Mouse (Mus musculus) thymus, adult 18-20 months (tissue): ENCODE results near the gene Gnb2.

ENCODE experiments used
- DNase-seq, 2 experiments: peaks; one replicate each; pipeline ENCODE4 v3.0.0; 2022; ENCODE audit warnings: mixed read lengths in 2 of 2

Gnb2 gene

DNA sequence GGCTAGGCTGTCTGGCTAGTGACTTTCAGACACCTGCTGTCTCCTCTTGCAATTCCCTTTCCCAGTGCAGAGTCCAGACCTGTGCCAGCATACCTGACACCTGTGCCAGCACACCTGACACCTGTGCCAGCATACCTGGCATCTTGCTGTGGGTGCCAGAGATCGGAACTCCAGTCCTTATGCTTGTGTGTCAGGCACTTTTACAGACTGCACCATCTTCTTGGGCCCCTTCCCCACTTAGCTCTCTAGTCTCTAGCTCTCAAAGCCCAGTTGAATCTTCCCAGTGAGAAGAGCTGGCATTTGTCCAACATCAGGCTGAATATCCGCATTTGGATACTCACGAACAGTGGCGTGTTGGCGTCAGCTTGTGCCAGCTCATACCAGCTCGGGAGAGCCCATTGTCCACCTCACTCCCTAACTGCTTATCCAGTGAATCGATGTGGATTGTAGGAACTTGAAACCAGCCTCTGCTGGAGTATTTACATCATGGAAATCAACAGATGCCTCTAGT, 6.0 kb upstream of the Gnb2 start:
- DNase-seq: no peak

DNA sequence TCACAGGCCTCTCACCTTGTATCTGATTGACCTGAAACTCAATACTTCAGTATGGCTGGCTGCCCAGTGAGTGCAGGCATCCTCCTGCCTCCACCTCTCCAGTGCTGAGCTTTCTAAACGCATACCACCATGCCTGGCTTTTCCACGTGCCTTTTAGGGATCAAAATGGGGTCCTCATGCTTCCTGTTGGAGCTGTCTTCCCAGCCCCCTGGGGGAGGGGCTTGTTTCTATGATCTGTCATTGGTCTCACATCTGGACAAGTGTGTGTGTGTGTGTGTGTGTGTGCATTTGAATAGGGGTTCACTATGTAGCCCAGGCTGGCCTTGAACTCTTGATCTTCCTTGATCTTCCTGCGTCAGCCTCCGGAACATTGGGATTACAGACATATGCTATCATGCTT, 4.2 kb upstream of the Gnb2 start:
- DNase-seq: no peak

- DNase-seq: no peak
Observed at GRCm38 (mm10) chr5:137535318-137535717, 2.0 kb upstream of the Gnb2 start.

DNA sequence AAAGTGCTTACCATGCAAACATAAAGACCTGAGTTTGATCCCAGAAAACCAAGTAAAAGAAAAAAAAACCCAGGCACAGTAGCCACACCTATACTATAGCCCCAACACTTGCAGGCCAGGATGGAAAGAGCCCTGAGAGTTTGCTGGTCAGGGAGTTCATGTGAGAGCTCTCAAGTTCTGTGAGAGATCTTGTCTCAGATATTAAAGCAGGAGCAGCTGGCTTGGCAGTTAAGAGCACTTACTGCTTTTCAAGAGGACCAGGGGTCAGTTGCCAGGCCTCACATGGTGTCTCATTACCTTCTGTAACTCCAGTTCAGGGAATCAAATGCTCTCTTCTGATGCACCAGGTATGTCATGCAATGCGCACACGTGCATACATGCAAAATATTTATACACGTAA, 1.5 kb upstream of the Gnb2 start:
- no peak for DNase-seq

DNA sequence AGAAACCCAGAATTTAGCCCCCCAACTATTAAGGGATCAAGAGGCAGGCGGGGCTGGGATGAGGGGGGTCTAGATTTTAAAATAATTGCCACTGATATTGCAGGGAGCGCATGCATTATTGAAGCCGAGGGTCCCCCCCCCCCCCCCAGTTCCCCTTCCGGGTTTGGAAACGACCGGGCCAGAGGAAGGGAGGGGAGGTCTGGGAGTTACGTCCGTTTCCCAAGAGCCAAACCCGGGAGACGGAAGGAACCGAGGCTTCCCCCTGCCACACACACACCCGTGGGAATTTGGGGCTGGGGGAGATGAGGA, 548 bp downstream of the Gnb2 start:
- DNase-seq: no peak

DNA sequence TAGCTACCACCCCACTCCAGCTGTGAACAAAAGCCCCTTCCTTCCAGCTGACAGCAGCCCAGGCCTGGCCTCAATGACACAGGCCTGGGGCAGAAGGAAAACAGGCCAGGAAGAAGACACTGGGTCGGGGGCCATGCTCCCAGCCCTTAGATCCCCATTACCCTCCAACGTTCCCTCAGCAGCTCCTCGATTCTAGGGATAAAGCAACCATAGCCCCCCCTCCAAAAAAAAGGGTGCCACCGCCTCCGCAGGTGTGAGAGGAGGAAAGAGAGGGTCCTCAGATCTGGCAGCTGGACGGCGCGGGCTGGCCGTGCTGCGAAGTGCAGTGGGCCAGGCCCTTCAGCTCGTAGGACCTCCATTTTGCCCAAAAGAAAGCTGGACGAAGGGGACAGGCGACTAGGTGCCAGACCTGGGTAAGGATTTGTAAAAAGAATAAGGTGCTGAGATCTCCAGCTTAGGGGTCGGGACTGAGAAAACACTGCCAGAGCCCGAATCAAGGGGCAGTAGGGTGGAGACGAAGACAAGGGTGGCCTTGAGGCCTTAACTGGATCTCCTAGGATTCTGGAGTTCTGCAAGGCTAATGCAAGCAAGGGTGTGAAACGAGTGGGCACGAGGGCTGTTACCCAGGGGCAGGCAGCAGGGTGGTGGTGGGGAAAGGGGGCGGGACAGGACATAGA, 1.0 kb downstream of the Gnb2 start:
- no peak for DNase-seq

DNA sequence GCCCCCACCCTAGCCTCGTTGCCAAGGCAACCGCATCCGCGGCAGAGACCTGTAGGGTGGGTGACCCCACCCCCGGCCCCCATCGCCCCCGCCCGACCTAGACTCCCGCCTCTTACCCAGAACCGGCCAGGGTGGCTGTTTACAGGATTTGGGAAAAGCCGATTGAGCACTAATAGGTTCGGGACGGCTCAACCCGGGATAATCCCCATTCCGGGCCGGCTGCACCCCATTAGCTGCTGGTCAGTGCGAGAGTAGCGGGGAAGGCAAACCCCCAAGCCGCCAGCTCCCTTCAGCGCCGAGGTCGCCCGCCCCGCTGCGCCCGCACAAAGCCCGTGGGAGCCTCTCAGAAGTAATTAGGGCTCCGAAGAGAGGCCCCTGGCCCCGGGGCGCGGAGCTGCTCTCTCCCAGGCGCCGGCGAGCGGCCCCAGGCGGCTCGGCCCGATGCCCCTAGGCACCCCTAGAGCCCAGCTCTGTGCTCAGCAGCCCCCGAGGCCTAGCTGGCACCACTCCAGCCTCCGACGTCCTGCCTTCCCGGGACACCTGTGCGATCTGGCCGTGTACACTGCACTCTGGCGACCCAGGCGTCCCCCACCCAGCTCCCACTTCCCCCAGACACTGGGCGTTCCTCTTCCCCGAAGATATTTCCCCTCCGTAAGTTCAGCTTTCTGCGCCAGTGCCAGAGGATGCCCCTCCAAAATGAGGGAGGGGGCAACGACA, 1.7 kb downstream of the Gnb2 start:
- DNase-seq: peak in 1 of 2 experiments; percentile 46

DNA sequence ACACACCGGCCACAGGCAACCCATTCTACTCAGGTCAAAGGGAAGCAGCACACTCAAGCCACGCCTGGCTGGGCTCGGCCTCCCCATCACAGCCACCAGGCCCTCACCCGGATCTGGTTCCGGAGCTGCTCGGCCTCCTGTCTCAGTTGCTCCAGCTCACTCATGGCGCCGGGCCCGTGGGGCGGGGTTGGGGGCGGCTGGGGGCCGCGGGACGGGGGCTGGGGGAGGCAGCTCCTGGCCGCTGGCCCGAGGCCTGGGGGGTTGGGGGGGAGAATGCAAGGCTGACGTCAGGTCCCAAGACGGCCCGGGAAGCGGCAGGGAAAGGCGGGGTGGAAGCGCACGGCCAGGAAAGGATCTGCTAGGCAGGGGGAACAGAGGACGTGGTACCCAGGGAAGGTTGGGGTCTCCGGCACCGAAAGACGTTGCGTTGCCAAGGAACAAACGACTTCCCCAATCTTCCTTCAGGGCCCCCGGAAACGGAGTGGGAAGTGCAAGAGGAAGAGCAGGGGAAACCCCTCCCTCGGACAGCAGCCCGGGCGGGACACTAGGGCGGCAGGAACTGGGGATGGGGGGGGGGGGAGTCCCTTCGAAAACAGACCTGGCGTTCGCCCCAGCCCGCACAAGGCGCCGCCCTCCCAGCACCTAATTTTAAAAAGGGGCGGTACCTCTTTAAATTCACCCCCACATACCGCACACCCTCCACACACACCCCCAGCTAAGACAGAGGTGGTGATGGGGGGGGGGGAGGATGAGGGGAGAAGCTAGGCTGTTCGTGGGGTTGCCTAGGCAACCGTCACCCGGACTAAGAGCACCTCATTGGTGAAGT, 2.5 kb downstream of the Gnb2 start:
- DNase-seq: peak; percentile 54 to 72

DNA sequence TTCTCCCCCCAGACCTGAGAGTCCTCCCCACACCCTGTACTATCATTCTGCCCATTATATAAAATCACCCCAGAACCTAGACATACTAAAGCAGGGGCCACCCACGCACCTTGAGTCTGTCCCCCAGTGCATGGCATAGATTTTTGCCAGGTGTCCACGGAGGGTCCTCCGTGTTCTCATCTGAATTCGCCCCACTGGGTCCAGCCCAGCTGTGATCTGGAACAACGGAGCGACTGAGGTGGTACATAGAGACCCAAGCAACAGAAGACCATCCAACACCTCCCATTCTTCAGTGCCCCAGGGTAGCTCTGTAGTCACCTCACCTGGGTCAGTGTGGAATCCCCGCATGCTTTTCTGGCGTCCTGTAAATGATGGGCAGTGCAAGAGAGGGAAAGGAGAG, 3.2 kb downstream of the Gnb2 start:
- no peak for DNase-seq

DNA sequence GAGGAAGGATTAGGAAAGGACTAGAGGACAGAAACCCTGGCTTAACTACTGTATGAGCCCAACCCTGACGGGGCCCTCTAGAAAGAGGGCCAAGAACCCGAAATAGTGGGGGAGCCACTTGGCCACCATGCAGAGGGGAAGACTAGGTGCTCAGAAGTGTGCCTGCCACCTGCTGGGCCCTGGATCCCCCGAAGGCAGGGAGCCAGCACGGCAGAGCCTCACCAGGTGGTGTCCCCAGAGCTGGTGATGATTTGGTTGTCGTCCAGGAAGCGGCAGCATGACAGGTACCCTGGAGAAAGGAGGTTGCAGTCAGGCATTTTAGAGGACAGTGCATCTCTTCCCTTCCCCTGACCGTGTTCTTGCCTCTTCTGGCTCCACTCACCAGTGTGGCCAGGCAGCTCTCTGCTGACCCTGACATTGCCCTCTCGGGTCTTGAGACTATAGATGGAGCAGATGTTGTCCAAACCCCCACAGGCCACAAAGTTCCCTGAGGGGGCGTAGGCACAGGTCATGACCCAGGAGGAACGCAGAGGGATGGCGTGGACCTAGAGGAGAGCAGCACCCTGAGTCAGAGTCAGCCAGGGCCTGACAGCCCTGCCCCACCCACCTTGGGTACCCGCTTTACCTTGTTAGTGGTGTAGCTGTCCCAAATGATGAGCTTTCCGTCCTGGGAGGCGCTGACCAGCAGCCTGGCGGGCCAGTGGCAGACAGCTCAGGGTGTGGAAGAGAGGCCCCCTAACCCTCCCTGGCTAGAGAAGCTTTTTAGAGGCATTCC, 3.9 kb downstream of the Gnb2 start:
- DNase-seq: no peak

- no peak for DNase-seq
Observed at GRCm38 (mm10) chr5:137528247-137528968, 4.9 kb downstream of the Gnb2 start.

GRCm38 (mm10) chr5:137527413-137527812, 5.9 kb downstream of the Gnb2 start:
- DNase-seq: no peak

DNA sequence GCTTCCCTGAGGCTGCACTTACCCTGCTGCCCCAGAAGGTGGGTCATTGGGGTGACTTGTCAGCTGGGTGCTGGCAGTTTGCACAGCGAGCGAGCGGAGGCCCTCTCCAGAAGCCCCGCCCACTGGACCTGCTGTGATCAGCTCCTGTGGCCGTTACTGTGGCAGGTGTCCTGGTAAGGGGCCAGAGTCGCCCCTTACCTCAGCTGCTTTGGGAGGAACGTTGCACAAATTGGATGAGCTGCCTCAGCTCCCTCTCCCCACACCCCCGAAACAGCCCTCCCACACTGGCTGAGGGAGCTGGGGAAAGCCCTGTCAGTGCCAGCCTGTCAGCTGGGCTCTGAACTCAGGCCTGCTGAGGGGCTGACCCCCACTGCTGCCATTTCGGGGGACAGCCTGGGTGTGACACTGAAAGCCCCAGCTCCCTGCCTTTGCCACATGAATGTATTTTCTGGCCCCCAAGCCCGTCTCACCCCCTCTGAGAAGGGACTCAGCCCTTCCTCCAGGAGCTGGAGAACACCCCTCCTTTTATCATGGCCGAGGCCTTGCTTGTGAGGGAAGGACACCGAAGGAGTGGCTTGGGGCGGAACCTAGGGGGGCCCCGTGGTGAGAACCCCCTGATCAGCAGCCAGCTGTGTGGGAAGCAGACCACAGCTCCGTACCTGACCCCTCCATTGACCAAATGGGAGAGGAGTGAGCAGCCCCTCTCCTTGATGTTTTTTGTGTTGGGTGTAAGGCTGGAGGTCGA, 6.9 kb downstream of the Gnb2 start:
- no peak for DNase-seq

GRCm38 (mm10) chr5:137525511-137525910, 7.8 kb downstream of the Gnb2 start:
- no peak for DNase-seq

- no peak for DNase-seq
Observed at GRCm38 (mm10) chr5:137524671-137525070, 8.6 kb downstream of the Gnb2 start.

DNA sequence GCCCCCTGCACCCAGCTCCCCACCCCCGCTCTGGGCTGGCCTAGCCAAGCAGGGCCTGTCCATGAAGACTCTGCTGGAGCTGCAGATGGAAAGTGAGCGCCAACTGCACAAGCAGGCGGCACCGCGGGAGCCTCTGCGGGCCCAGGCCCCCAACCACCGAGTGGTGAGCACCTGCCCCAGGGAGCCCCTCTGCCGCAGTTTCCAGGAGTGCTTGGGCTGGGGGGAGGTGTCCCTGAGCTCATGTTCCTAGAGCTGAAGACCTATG, 9.1 kb downstream of the Gnb2 start:
- DNase-seq: no peak

DNA sequence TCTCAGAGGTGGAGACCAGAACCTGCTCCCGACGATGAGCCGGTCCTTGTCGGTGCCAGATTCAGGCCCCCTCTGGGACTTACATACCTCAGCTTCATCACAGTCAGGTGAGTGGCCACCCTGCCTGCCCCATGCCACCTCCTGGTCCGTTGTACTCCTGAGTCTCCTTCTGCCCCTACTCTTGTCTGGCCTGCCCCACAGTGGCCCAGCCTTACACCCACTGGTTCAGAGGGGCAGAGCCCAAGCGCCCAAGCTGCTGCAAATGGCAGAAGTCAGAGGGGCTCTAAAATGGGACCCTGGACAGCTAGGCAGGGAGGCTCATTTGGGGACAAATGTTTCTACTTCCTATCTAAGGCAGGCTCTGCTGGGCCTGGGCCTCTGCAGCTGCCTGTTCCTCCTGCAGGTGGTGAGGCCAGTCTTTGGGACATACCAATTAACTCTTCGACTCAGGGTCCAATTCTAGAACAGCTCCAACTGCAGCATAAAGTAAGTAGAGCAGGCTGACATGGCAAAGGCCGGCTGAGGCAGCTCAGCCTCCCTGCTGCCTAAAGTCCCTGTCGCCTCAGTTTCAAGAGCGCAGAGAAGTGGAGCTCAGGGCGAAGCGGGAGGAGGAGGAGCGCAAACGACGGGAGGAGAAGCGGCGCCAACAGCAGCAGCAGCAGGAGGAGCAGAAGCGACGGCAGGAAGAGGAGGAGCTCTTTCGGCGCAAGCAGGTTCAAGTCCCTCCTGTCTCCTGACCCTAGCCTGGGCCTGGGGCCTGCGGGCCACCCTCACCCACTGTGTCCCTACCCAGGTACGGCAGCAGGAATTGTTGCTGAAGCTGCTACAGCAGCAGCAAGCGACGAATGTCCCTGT, 9.7 kb downstream of the Gnb2 start:
- DNase-seq: no peak

GRCm38 (mm10) chr5:137522711-137523110, 10.6 kb downstream of the Gnb2 start:
- no peak for DNase-seq

GRCm38 (mm10) chr5:137521861-137522260, 11.4 kb downstream of the Gnb2 start:
- no peak for DNase-seq

- DNase-seq: no peak
Observed at GRCm38 (mm10) chr5:137519691-137520550, 13.4 kb downstream of the Gnb2 start.
